Mouse (Mus musculus): ENCODE results near the gene St6galnac4. TPM values are rescaled to one million over a fixed set of nuclear protein-coding genes. Genes with fewer than 3 reads are reported as not detected.

The St6galnac4 gene
- total and polyA plus RNA-seq, 2 experiments from 2014 or later = 31.3 to 35.5 TPM

GRCm38 (mm10) chr2:32625873-32626694, 39.2 kb downstream of the St6galnac4 start:
- ATAC-seq (peak; percentile 14), DNase-seq (peak; percentile 75)
- H3K9ac ChIP-seq = peak overlapping the region; percentile 64
- H3K4me3 ChIP-seq (ENCODE audit: low read depth, low read length) = peak overlapping the region; percentile 45
- no peaks in the 10 kb centered on the region for H3K9me3 ChIP-seq (ENCODE audit: low read length)
- peaks cover 27% of the 10 kb centered on the region for H3K4me1 ChIP-seq (ENCODE audit: insufficient read depth)
- H3K4me2 ChIP-seq (ENCODE audit: low read depth) = peak overlapping the region; percentile 63
- peak overlapping the region; percentile 87 for H3K27ac ChIP-seq (ENCODE audit: low read depth, low read length)
- H3K27me3 ChIP-seq (ENCODE audit: insufficient read depth, low read length) = no peaks in the 10 kb centered on the region
- no peak for TF ChIP-seq CTCF (IDR thresholded peaks at IDR 0.05; ENCODE audit: low read depth)
- H3K36me3 ChIP-seq (ENCODE audit: insufficient read depth) = no peaks in the 10 kb centered on the region
- WGBS = 44% methylated on average over 5 of the region's 5 CpGs

GRCm38 (mm10) chr2:32627266-32628043, 40.6 kb downstream of the St6galnac4 start:
- DNase-seq = no peak
- peaks cover 27% of the 10 kb centered on the region for H3K4me1 ChIP-seq (ENCODE audit: insufficient read depth)
- H3K4me3 ChIP-seq (ENCODE audit: low read depth, low read length) = no peak overlapping the region

GRCm38 (mm10) chr2:32628044-32628550, 41.2 kb downstream of the St6galnac4 start:
- ATAC-seq = no peak
- H3K36me3 ChIP-seq (ENCODE audit: insufficient read depth) = no peaks in the 10 kb centered on the region
- no peak for DNase-seq
- no peak overlapping the region for H3K27ac ChIP-seq (ENCODE audit: low read depth, low read length)
- TF ChIP-seq CTCF (IDR thresholded peaks at IDR 0.05; ENCODE audit: low read depth) = no peak
- H3K9me3 ChIP-seq (ENCODE audit: low read length) = no peaks in the 10 kb centered on the region
- WGBS = 71% methylated on average over 4 of the region's 4 CpGs
- H3K9ac ChIP-seq = no peak overlapping the region; the same call in 1 of the 2 replicates
- H3K4me1 ChIP-seq (ENCODE audit: insufficient read depth) = peaks cover 27% of the 10 kb centered on the region
- H3K4me3 ChIP-seq (ENCODE audit: low read depth, low read length) = no peak overlapping the region
- H3K4me2 ChIP-seq (ENCODE audit: low read depth) = peak overlapping the region; percentile 35
- no peaks in the 10 kb centered on the region for H3K27me3 ChIP-seq (ENCODE audit: insufficient read depth, low read length)

More at GRCm38 (mm10) chr2:32627266-32628043, 40.6 kb downstream of the St6galnac4 start:
- 0 out of 2 replicates have a peak, but pooled peaks have one; percentile 7 for TF ChIP-seq CTCF (IDR thresholded peaks at IDR 0.05; ENCODE audit: low read depth)
- H3K4me2 ChIP-seq (ENCODE audit: low read depth) = no peak overlapping the region
- WGBS = 72% methylated on average over 20 of the region's 20 CpGs
- H3K9ac ChIP-seq = no peak overlapping the region
- H3K36me3 ChIP-seq (ENCODE audit: insufficient read depth) = no peaks in the 10 kb centered on the region
- ATAC-seq = no peak
- H3K9me3 ChIP-seq (ENCODE audit: low read length) = no peaks in the 10 kb centered on the region
- H3K27me3 ChIP-seq (ENCODE audit: insufficient read depth, low read length) = no peaks in the 10 kb centered on the region
- no peak overlapping the region for H3K27ac ChIP-seq (ENCODE audit: low read depth, low read length)

- Histone ChIP-seq H3K36me3 (ENCODE audit: insufficient read depth) (no peaks in the 10 kb centered on the region), H3K4me2 (ENCODE audit: low read depth) (peak overlapping the region; percentile 35), H3K9ac (peak overlapping the region; percentile 35), H3K27me3 (ENCODE audit: insufficient read depth, low read length) (no peaks in the 10 kb centered on the region), H3K4me1 (ENCODE audit: insufficient read depth) (peaks cover 27% of the 10 kb centered on the region), H3K27ac (ENCODE audit: low read depth, low read length) (peak overlapping the region; percentile 45; the same call in 1 of the 2 replicates), H3K4me3 (ENCODE audit: low read depth, low read length) (no peak overlapping the region), H3K9me3 (ENCODE audit: low read length) (no peaks in the 10 kb centered on the region)
- ATAC-seq (peak; percentile 44), DNase-seq (peak; percentile 73)
- WGBS = 23% methylated on average over 5 of the region's 5 CpGs
- TF ChIP-seq CTCF (IDR thresholded peaks at IDR 0.05; ENCODE audit: low read depth) = no peak
These were observed 41.8 kb downstream of the St6galnac4 start for GRCm38 (mm10) chr2:32628729-32629128.

GRCm38 (mm10) chr2:32629276-32629976, 42.5 kb downstream of the St6galnac4 start:
- Histone ChIP-seq H3K27ac (ENCODE audit: low read depth, low read length) (0 out of 2 replicates have a peak overlapping the region, but pooled peaks have one; percentile 45), H3K9ac (no peak overlapping the region), H3K4me3 (ENCODE audit: low read depth, low read length) (no peak overlapping the region), H3K27me3 (ENCODE audit: insufficient read depth, low read length) (no peaks in the 10 kb centered on the region), H3K4me2 (ENCODE audit: low read depth) (peak overlapping the region; percentile 35), H3K4me1 (ENCODE audit: insufficient read depth) (peaks cover 27% of the 10 kb centered on the region), H3K9me3 (ENCODE audit: low read length) (no peaks in the 10 kb centered on the region), H3K36me3 (ENCODE audit: insufficient read depth) (peaks cover 3% of the 10 kb centered on the region)
- TF ChIP-seq CTCF (IDR thresholded peaks at IDR 0.05; ENCODE audit: low read depth) = no peak
- 36% methylated on average over 9 of the region's 9 CpGs for WGBS
- DNase-seq (peak; percentile 70), ATAC-seq (peak; percentile 59)

GRCm38 (mm10) chr2:32630036-32630435, 43.1 kb downstream of the St6galnac4 start:
- TF ChIP-seq CTCF (IDR thresholded peaks at IDR 0.05; ENCODE audit: low read depth) = no peak
- Histone ChIP-seq H3K4me1 (ENCODE audit: insufficient read depth) (peaks cover 24% of the 10 kb centered on the region), H3K9me3 (ENCODE audit: low read length) (no peaks in the 10 kb centered on the region), H3K4me3 (ENCODE audit: low read depth, low read length) (no peak overlapping the region), H3K27me3 (ENCODE audit: insufficient read depth, low read length) (no peaks in the 10 kb centered on the region), H3K27ac (ENCODE audit: low read depth, low read length) (no peak overlapping the region), H3K36me3 (ENCODE audit: insufficient read depth) (peaks cover 7% of the 10 kb centered on the region), H3K9ac (no peak overlapping the region), H3K4me2 (ENCODE audit: low read depth) (no peak overlapping the region)
- ATAC-seq (no peak), DNase-seq (no peak)
- 77% methylated on average over 8 of the region's 9 CpGs for WGBS
